Mouse (Mus musculus): ENCODE measurements around the gene Nemf. TPM values are rescaled to one million over a fixed set of nuclear protein-coding genes. Genes with fewer than 3 reads are reported as not detected.
"Not testable (repeated sequence)": the region's sequence is repeated elsewhere in the genome, so short reads cannot be mapped to it uniquely, and the experiment has no call there.

Gene Nemf
- total and polyA plus RNA-seq, 3 experiments: 34.3 to 56.6 (median 44.9) TPM

- no peak; the same call in 1 of the 2 replicates for TF ChIP-seq HCFC1 (IDR thresholded peaks at IDR 0.05; ENCODE audit: low read depth, low read length)
These were observed 21.8 kb upstream of the Nemf start (continued) for GRCm38 (mm10) chr12:69378558-69379454.

- dilution Hi-C loops (cut with MboI; ENCODE audit: extremely low pct_ligation_motif_present, extremely low pct_unique_long_range_greater_than_20kb, low sequenced_read_pairs); H3K4me3 ChIP-seq (replicated peaks in 1 of 3; ENCODE audit: low read depth in 2 of 3, low read length in 2 of 3, poor library complexity in 1 of 3); H3K27me3 ChIP-seq (replicated peaks); in situ Hi-C loops (cut with MboI; ENCODE audit: low pct_ligation_motif_present, low pct_unique_long_range_greater_than_20kb, low sequenced_read_pairs); H3K9me3 ChIP-seq (replicated peaks; ENCODE audit: low read length); DNase-seq (ENCODE audit: extremely low read depth): not testable (repeated sequence)
- H3K79me2 ChIP-seq (replicated peaks; ENCODE audit: control insufficient read depth, extremely low read depth, insufficient read depth, poor library complexity, severe bottlenecking): peaks cover 31% of the 10 kb centered on the region
- peak overlapping the region; percentile 98 for H3K27ac ChIP-seq (ENCODE audit: insufficient read depth, low read depth)
- peak overlapping the region; percentile 71; the same call in 1 of the 2 replicates for H3K9ac ChIP-seq (ENCODE audit: insufficient read depth, low read depth)
- H3K4me2 ChIP-seq (ENCODE audit: insufficient read depth, low read depth, poor library complexity, severe bottlenecking): peak overlapping the region; percentile 33
- TF ChIP-seq ZMIZ1 (IDR thresholded peaks at IDR 0.05; ENCODE audit: low read depth, low read length) (peak; percentile 50; the same call in 1 of the 2 replicates), RCOR1 (conservative IDR thresholded peaks at IDR 0.05; ENCODE audit: low read depth, low read length) (0 out of 2 replicates have a peak, but pooled peaks have one; percentile 56), CHD1 (IDR thresholded peaks at IDR 0.05; ENCODE audit: low read depth, low read length) (peak; percentile 92)
- peaks cover 5 to 26% of the 10 kb centered on the region in 2 experiments; a peak in 2 of 4 replicates for H3K4me1 ChIP-seq (ENCODE audit: control insufficient read depth in 1 of 2, insufficient read depth in 2 of 2)
- peaks cover 10 to 25% of the 10 kb centered on the region in 2 experiments for H3K36me3 ChIP-seq (replicated peaks in 1 of 2; ENCODE audit: control insufficient read depth in 1 of 2, insufficient read depth in 1 of 2, low read length in 1 of 2)
These were observed 20.7 kb upstream of the Nemf start for GRCm38 (mm10) chr12:69377636-69378035.

- Histone ChIP-seq H3K4me2 (ENCODE audit: insufficient read depth, low read depth, poor library complexity, severe bottlenecking) (no peak overlapping the region; the same call in 1 of the 2 replicates), H3K9me3 (replicated peaks; ENCODE audit: low read length) (no peaks in the 10 kb centered on the region), H3K36me3 (replicated peaks in 1 of 2; ENCODE audit: control insufficient read depth in 1 of 2, insufficient read depth in 1 of 2, low read length in 1 of 2) (peaks cover 11 to 26% of the 10 kb centered on the region in 2 experiments), H3K79me2 (replicated peaks; ENCODE audit: control insufficient read depth, extremely low read depth, insufficient read depth, poor library complexity, severe bottlenecking) (peaks cover 35% of the 10 kb centered on the region), H3K4me3 (replicated peaks in 1 of 3; ENCODE audit: low read depth in 2 of 3, low read length in 2 of 3, poor library complexity in 1 of 3) (no peak overlapping the region), H3K27ac (ENCODE audit: insufficient read depth, low read depth) (no peak overlapping the region), H3K4me1 (ENCODE audit: control insufficient read depth in 1 of 2, insufficient read depth in 2 of 2) (peaks cover 5 to 26% of the 10 kb centered on the region in 2 experiments; a peak in 2 of 4 replicates), H3K27me3 (replicated peaks) (no peaks in the 10 kb centered on the region), H3K9ac (ENCODE audit: insufficient read depth, low read depth) (peak overlapping the region; percentile 71; the same call in 1 of the 2 replicates)
- DNase-seq (ENCODE audit: extremely low read depth): no peak
- dilution Hi-C loops (cut with MboI; ENCODE audit: extremely low pct_ligation_motif_present, extremely low pct_unique_long_range_greater_than_20kb, low sequenced_read_pairs) (no loop called here), in situ Hi-C loops (cut with MboI; ENCODE audit: low pct_ligation_motif_present, low pct_unique_long_range_greater_than_20kb, low sequenced_read_pairs) (no loop called here)
- no peak for TF ChIP-seq SMC3 (IDR thresholded peaks at IDR 0.05; ENCODE audit: low read depth, low read length)
- no peak for TF ChIP-seq PAX5 (IDR thresholded peaks at IDR 0.05; ENCODE audit: low read length)
- TF ChIP-seq POLR2AphosphoS2 (IDR thresholded peaks at IDR 0.05; ENCODE audit: low read depth, low read length): 0 out of 2 replicates have a peak, but pooled peaks have one; percentile 11
- 0 out of 2 replicates have a peak, but pooled peaks have one; percentile 43 for TF ChIP-seq CHD1 (IDR thresholded peaks at IDR 0.05; ENCODE audit: low read depth, low read length)
- TF ChIP-seq TBP (conservative IDR thresholded peaks at IDR 0.05; ENCODE audit: low read depth, low read length): no peak
- no peak for TF ChIP-seq GABPA (IDR thresholded peaks at IDR 0.05; ENCODE audit: insufficient replicate concordance, low read depth, low read length)
- TF ChIP-seq HCFC1 (IDR thresholded peaks at IDR 0.05; ENCODE audit: low read depth, low read length): no peak
- TF ChIP-seq IRF4 (IDR thresholded peaks at IDR 0.05; ENCODE audit: low read depth, low read length): no peak
- no peak for TF ChIP-seq EP300 (IDR thresholded peaks at IDR 0.05; ENCODE audit: low read length)
- TF ChIP-seq RCOR1 (conservative IDR thresholded peaks at IDR 0.05; ENCODE audit: low read depth, low read length): no peak
These were observed 20.2 kb upstream of the Nemf start for GRCm38 (mm10) chr12:69377188-69377587.

All from CH12.LX (cell line).